Mouse (Mus musculus): ENCODE measurements at regions not wholly inside any gene's neighbourhood (a gene's known extent, or its start where the extent isn't known, plus 50 kb on each side); places are given as distances from the start of the nearest gene placed in this dataset.

GRCm38 (mm10) chr17:29775836-29776235, 59.0 kb upstream of the Ccdc167 start:
- 79% methylated on average over 14 of the region's 14 CpGs for WGBS

GRCm38 (mm10) chr17:29773339-29773738, 56.5 kb upstream of the Ccdc167 start:
- H3K27me3 ChIP-seq (ENCODE audit: insufficient read depth, low read length) = no peaks in the 10 kb centered on the region
- 23% methylated on average over 14 of the region's 14 CpGs for WGBS
- 0 out of 2 replicates have a peak, but pooled peaks have one; percentile 10 for ATAC-seq (ENCODE audit: low FRiP score)
- H3K9me3 ChIP-seq (ENCODE audit: low read length) = no peaks in the 10 kb centered on the region
- peak; percentile 64 for TF ChIP-seq CTCF (IDR thresholded peaks at IDR 0.05)
- no peaks in the 10 kb centered on the region for H3K4me1 ChIP-seq (ENCODE audit: insufficient read depth, low read length)
- no peak overlapping the region for H3K4me3 ChIP-seq (ENCODE audit: low read depth, low read length)
- no peak for DNase-seq (ENCODE audit: low spot score)
- no peak overlapping the region for H3K9ac ChIP-seq (replicated peaks; ENCODE audit: low read length, poor library complexity, severe bottlenecking)
- no peak overlapping the region for H3K27ac ChIP-seq (ENCODE audit: low read depth, low read length)
- H3K4me2 ChIP-seq (ENCODE audit: low read depth, low read length, poor library complexity, severe bottlenecking) = no peak overlapping the region
- H3K36me3 ChIP-seq (ENCODE audit: insufficient read depth, low read length) = no peaks in the 10 kb centered on the region

More at GRCm38 (mm10) chr17:29775836-29776235, 59.0 kb upstream of the Ccdc167 start:
- Histone ChIP-seq H3K36me3 (ENCODE audit: insufficient read depth, low read length) (no peaks in the 10 kb centered on the region), H3K4me1 (ENCODE audit: insufficient read depth, low read length) (no peaks in the 10 kb centered on the region), H3K9me3 (ENCODE audit: low read length) (no peaks in the 10 kb centered on the region), H3K27me3 (ENCODE audit: insufficient read depth, low read length) (no peaks in the 10 kb centered on the region), H3K4me3 (ENCODE audit: low read depth, low read length) (no peak overlapping the region), H3K27ac (ENCODE audit: low read depth, low read length) (no peak overlapping the region), H3K4me2 (ENCODE audit: low read depth, low read length, poor library complexity, severe bottlenecking) (no peak overlapping the region), H3K9ac (replicated peaks; ENCODE audit: low read length, poor library complexity, severe bottlenecking) (no peak overlapping the region)
- ATAC-seq (ENCODE audit: low FRiP score) (no peak), DNase-seq (ENCODE audit: low spot score) (no peak)
- TF ChIP-seq CTCF (IDR thresholded peaks at IDR 0.05) = no peak

- Histone ChIP-seq H3K9ac (replicated peaks; ENCODE audit: low read length, poor library complexity, severe bottlenecking) (no peak overlapping the region), H3K9me3 (ENCODE audit: low read length) (no peaks in the 10 kb centered on the region), H3K4me3 (ENCODE audit: low read depth, low read length) (no peak overlapping the region), H3K36me3 (ENCODE audit: insufficient read depth, low read length) (no peaks in the 10 kb centered on the region), H3K27me3 (ENCODE audit: insufficient read depth, low read length) (no peaks in the 10 kb centered on the region), H3K4me1 (ENCODE audit: insufficient read depth, low read length) (no peaks in the 10 kb centered on the region), H3K4me2 (ENCODE audit: low read depth, low read length, poor library complexity, severe bottlenecking) (no peak overlapping the region), H3K27ac (ENCODE audit: low read depth, low read length) (no peak overlapping the region)
- 74% methylated on average over 9 of the region's 9 CpGs for WGBS
- DNase-seq (ENCODE audit: low spot score) (no peak), ATAC-seq (ENCODE audit: low FRiP score) (no peak)
- no peak for TF ChIP-seq CTCF (IDR thresholded peaks at IDR 0.05)
These were observed 54.1 kb upstream of the Ccdc167 start for GRCm38 (mm10) chr17:29770914-29771313.

- no peak for TF ChIP-seq CTCF (IDR thresholded peaks at IDR 0.05)
- Histone ChIP-seq H3K27me3 (ENCODE audit: insufficient read depth, low read length) (no peaks in the 10 kb centered on the region), H3K4me1 (ENCODE audit: insufficient read depth, low read length) (no peaks in the 10 kb centered on the region), H3K27ac (ENCODE audit: low read depth, low read length) (no peak overlapping the region), H3K9ac (replicated peaks; ENCODE audit: low read length, poor library complexity, severe bottlenecking) (no peak overlapping the region), H3K36me3 (ENCODE audit: insufficient read depth, low read length) (no peaks in the 10 kb centered on the region), H3K4me2 (ENCODE audit: low read depth, low read length, poor library complexity, severe bottlenecking) (no peak overlapping the region), H3K9me3 (ENCODE audit: low read length) (no peaks in the 10 kb centered on the region), H3K4me3 (ENCODE audit: low read depth, low read length) (no peak overlapping the region)
- no peak for ATAC-seq (ENCODE audit: low FRiP score)
- 84% methylated on average over 10 of the region's 10 CpGs for WGBS
- no peak for DNase-seq (ENCODE audit: low spot score)
These were observed 52.8 kb upstream of the Ccdc167 start for GRCm38 (mm10) chr17:29769631-29770030.

- no peaks in the 10 kb centered on the region for H3K27me3 ChIP-seq (ENCODE audit: insufficient read depth, low read length)
- H3K9ac ChIP-seq (replicated peaks; ENCODE audit: low read length, poor library complexity, severe bottlenecking) = no peak overlapping the region
- no peaks in the 10 kb centered on the region for H3K36me3 ChIP-seq (ENCODE audit: insufficient read depth, low read length)
- no peaks in the 10 kb centered on the region for H3K9me3 ChIP-seq (ENCODE audit: low read length)
- ATAC-seq (ENCODE audit: low FRiP score) = no peak
- H3K4me2 ChIP-seq (ENCODE audit: low read depth, low read length, poor library complexity, severe bottlenecking) = no peak overlapping the region
- H3K4me1 ChIP-seq (ENCODE audit: insufficient read depth, low read length) = no peaks in the 10 kb centered on the region
- no peak for DNase-seq (ENCODE audit: low spot score)
- TF ChIP-seq CTCF (IDR thresholded peaks at IDR 0.05) = no peak
- no peak overlapping the region for H3K27ac ChIP-seq (ENCODE audit: low read depth, low read length)
- no peak overlapping the region for H3K4me3 ChIP-seq (ENCODE audit: low read depth, low read length)
- 72% methylated on average over 7 of the region's 7 CpGs for WGBS
These were observed 52.3 kb upstream of the Ccdc167 start for GRCm38 (mm10) chr17:29769143-29769542.

GRCm38 (mm10) chr17:29768642-29769041, 51.8 kb upstream of the Ccdc167 start:
- Histone ChIP-seq H3K27me3 (ENCODE audit: insufficient read depth, low read length) (no peaks in the 10 kb centered on the region), H3K27ac (ENCODE audit: low read depth, low read length) (no peak overlapping the region), H3K9me3 (ENCODE audit: low read length) (no peaks in the 10 kb centered on the region), H3K36me3 (ENCODE audit: insufficient read depth, low read length) (no peaks in the 10 kb centered on the region), H3K4me1 (ENCODE audit: insufficient read depth, low read length) (no peaks in the 10 kb centered on the region), H3K4me2 (ENCODE audit: low read depth, low read length, poor library complexity, severe bottlenecking) (no peak overlapping the region), H3K9ac (replicated peaks; ENCODE audit: low read length, poor library complexity, severe bottlenecking) (no peak overlapping the region), H3K4me3 (ENCODE audit: low read depth, low read length) (no peak overlapping the region)
- ATAC-seq (ENCODE audit: low FRiP score) (no peak), DNase-seq (ENCODE audit: low spot score) (no peak)
- no peak for TF ChIP-seq CTCF (IDR thresholded peaks at IDR 0.05)
- WGBS = 74% methylated on average over 5 of the region's 5 CpGs

Measured in midbrain, postnatal 0 days (tissue).